Mouse (Mus musculus): ENCODE measurements around the gene Jph4.

Jph4 gene

GRCm38 (mm10) chr14:55118852-55119251, 2.1 kb upstream of the Jph4 start:
- no peak for DNase-seq (ENCODE audit: low spot score in 2 of 2)

- no peak for DNase-seq (ENCODE audit: low spot score in 2 of 2)
Observed at GRCm38 (mm10) chr14:55115846-55116245, 889 bp downstream of the Jph4 start.

GRCm38 (mm10) chr14:55114759-55115701, 1.7 kb downstream of the Jph4 start:
- no peak for DNase-seq (ENCODE audit: low spot score in 2 of 2)

- DNase-seq (ENCODE audit: low spot score in 2 of 2): peak in 1 of 2 experiments; percentile 48
Observed at GRCm38 (mm10) chr14:55113975-55114645, 2.6 kb downstream of the Jph4 start.

- DNase-seq (ENCODE audit: low spot score in 2 of 2): no peak
Observed at GRCm38 (mm10) chr14:55113351-55113974, 3.3 kb downstream of the Jph4 start.

- DNase-seq (ENCODE audit: low spot score in 2 of 2): no peak
Observed at GRCm38 (mm10) chr14:55111720-55112119, 5.0 kb downstream of the Jph4 start.

GRCm38 (mm10) chr14:55110076-55110475, 6.7 kb downstream of the Jph4 start:
- no peak for DNase-seq (ENCODE audit: low spot score in 2 of 2)

- no peak for DNase-seq (ENCODE audit: low spot score in 2 of 2)
Observed at GRCm38 (mm10) chr14:55109048-55109873, 7.5 kb downstream of the Jph4 start.

GRCm38 (mm10) chr14:55108202-55108870, 8.4 kb downstream of the Jph4 start:
- peak in 1 of 2 experiments; percentile 70 for DNase-seq (ENCODE audit: low spot score in 2 of 2)

- DNase-seq (ENCODE audit: low spot score in 2 of 2): no peak
Observed at GRCm38 (mm10) chr14:55106990-55107389, 9.7 kb downstream of the Jph4 start.

GRCm38 (mm10) chr14:55105836-55106809, 10.6 kb downstream of the Jph4 start, which contains the start of gene Ap1g2:
TSS of gene Ap1g2 (minus strand) at chr14:55106593.
- peak in 1 of 2 experiments; percentile 69 for DNase-seq (ENCODE audit: low spot score in 2 of 2)

- no peak for DNase-seq (ENCODE audit: low spot score in 2 of 2)
Observed at GRCm38 (mm10) chr14:55105386-55105785, 11.3 kb downstream of the Jph4 start.

GRCm38 (mm10) chr14:55104365-55104764, 12.4 kb downstream of the Jph4 start:
- no peak for DNase-seq (ENCODE audit: low spot score in 2 of 2)

- no peak for DNase-seq (ENCODE audit: low spot score in 2 of 2)
Observed at GRCm38 (mm10) chr14:55102253-55102785, 14.4 kb downstream of the Jph4 start.

GRCm38 (mm10) chr14:55101592-55101991, 15.1 kb downstream of the Jph4 start:
- DNase-seq (ENCODE audit: low spot score in 2 of 2): peak in 1 of 2 experiments; percentile 70

- peak in 1 of 2 experiments; percentile 60 for DNase-seq (ENCODE audit: low spot score in 2 of 2)
Observed at GRCm38 (mm10) chr14:55098067-55098466, 18.7 kb downstream of the Jph4 start.

GRCm38 (mm10) chr14:55097646-55098045, 19.1 kb downstream of the Jph4 start:
- no peak for DNase-seq (ENCODE audit: low spot score in 2 of 2)

GRCm38 (mm10) chr14:55096573-55097087, 20.1 kb downstream of the Jph4 start:
- no peak for DNase-seq (ENCODE audit: low spot score in 2 of 2)

GRCm38 (mm10) chr14:55095671-55096070, 21.1 kb downstream of the Jph4 start:
- no peak for DNase-seq (ENCODE audit: low spot score in 2 of 2)

All from cerebellum, postnatal 4 days (tissue).